Mouse (Mus musculus) left cerebral cortex, postnatal 10 days (tissue): ENCODE measurements around the gene Zcchc17. TPM values are rescaled to one million over a fixed set of nuclear protein-coding genes. Genes with fewer than 3 reads are reported as not detected.

Source experiments
- DNase-seq, 2 experiments: peaks; one replicate each; pipeline ENCODE4 v3.0.0; 2021 to 2022; ENCODE audit warnings: low spot score in 2 of 2, mixed read lengths in 1 of 2; ENCODE audit errors: extremely low spot score in 1 of 2
- intact Hi-C: fragments of 180-260 bp; cut with DNase I; formaldehyde crosslinking; loops from one replicate; pipeline ENCODE4 v1.15.1; 2025
- total RNA-seq, 2 experiments: library from RNA; stranded (reverse); gene quantifications; 2 replicates each; pipeline ENCODE4 v1.2.3; 2021

Zcchc17 gene
- total RNA-seq, 2 experiments from 2014 or later: 49.0 to 54.6 TPM

DNA sequence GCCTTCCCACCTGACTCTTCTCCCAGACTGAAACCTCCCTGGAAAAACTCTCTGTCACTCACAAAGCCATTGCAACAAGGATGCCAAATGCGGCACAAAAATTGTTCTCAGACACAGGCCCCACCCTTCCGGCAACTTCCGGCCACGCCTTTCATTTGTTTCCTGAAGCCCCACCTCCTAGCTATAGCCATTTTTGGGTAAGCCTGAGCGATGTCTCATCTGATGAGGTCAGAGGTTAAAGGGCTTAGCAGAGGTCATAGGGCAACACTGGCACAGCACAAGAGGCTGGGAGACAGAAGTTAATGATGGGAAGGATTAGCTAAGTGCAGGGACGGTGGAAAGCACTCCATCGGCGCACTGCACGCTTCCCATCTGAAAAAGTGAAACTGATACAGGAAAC, 93.1 kb downstream of the Zcchc17 start:
- intact Hi-C loops: no loop called here
- DNase-seq: no peak

Other genes with a start within 250 kb of the Zcchc17 start
- 10 to 100 TPM; 11.2 TPM for gene Hcrtr1, start 220.6 kb downstream of the Zcchc17 start, total RNA-seq
- gene Tinagl1, start 184.8 kb downstream of the Zcchc17 start, total RNA-seq: 1 to 10 TPM; 2.3 to 2.7 TPM
- gene Gm853, start 137.5 kb downstream of the Zcchc17 start, total RNA-seq: not detected
- 1 to 10 TPM; 2.9 to 3.1 TPM for gene Serinc2, start 80.7 kb downstream of the Zcchc17 start, total RNA-seq
- 100 to 1,000 TPM; 218 to 234 TPM for gene Fabp3, start 51.3 kb downstream of the Zcchc17 start, total RNA-seq
- gene Gm10570, start 51.3 kb downstream of the Zcchc17 start, total RNA-seq: 1 to 10 TPM in 1 of 2 experiments, not detected in 1; 1.8 TPM
- 10 to 100 TPM; 30.2 to 34.4 TPM for gene Snrnp40, start 189 bp upstream of the Zcchc17 start, total RNA-seq
- gene Nkain1, start 214.2 kb upstream of the Zcchc17 start, total RNA-seq: 10 to 100 TPM; 65.4 to 67.0 TPM